Comparison of ENCODE assay signal across 25 mouse cellular contexts in genomic region chr19:3534945-3535344, GRCm38 (mm10). TPM values are rescaled to one million over a fixed set of nuclear protein-coding genes. Genes with fewer than 3 reads are reported as not detected.
DNase-seq lines count a peak whose midpoint lies in the region; ATAC-seq and TF ChIP-seq lines count a peak whose summit lies in the region.
"Had no signal": no experiment of that assay in that cellular context is flagged by ENCODE, and none has a peak within 500 bp of the region (broad histone marks: within the 10 kb centered on the region; RNA-seq: fewer than 3 reads in every experiment).

No protein-coding gene starts in this region.

- no peak for TF ChIP-seq POLR2A in thymus, adult 2 months (IDR thresholded peaks at IDR 0.05; ENCODE audit: control insufficient read depth, extremely low read depth, insufficient read depth, low read length, poor library complexity)

- peaks cover 42% of the 10 kb centered on the region for H3K4me1 ChIP-seq in heart, embryonic 13.5 days
- peaks cover 14% of the 10 kb centered on the region for H3K4me1 ChIP-seq in thymus, adult 2 months (replicated peaks; ENCODE audit: control insufficient read depth, insufficient read depth, low read length)
- H3K4me1 ChIP-seq in ES-E14 (ENCODE audit: control insufficient read depth in 2 of 2, insufficient read depth in 2 of 2, low read length in 2 of 2, poor library complexity in 1 of 2), result peaks cover 0 to 11% of the 10 kb centered on the region in 2 experiments; a peak in 2 of 4 replicates
- H3K4me1 ChIP-seq: embryonic facial prominence, embryonic 15.5 days; hindbrain, embryonic 10.5 days had no signal

- in situ Hi-C loops in ES-E14 (cut with MboI; ENCODE audit: low sequenced_read_pairs in 2 of 2, unreplicated experiment in 2 of 2), result no loop called here

- H3K4me3 ChIP-seq in heart, embryonic 13.5 days, result no peak overlapping the region
- no peak overlapping the region for H3K4me3 ChIP-seq in thymus, adult 2 months (ENCODE audit: control insufficient read depth, insufficient read depth, low read length)
- H3K4me3 ChIP-seq in ES-E14 (ENCODE audit: insufficient read depth in 1 of 2, low read depth in 1 of 2, low read length in 2 of 2, poor library complexity in 1 of 2, severe bottlenecking in 1 of 2), result no peak overlapping the region
- H3K4me3 ChIP-seq: embryonic facial prominence, embryonic 12.5 days; embryonic facial prominence, embryonic 15.5 days; gastrocnemius, adult 2 months; heart, embryonic 10.5 days; hindbrain, embryonic 10.5 days; hindbrain, embryonic 13.5 days; intestine, embryonic 15.5 days had no signal

- 0 out of 2 replicates have a peak overlapping the region, but pooled peaks have one; percentile 10 for H3K9ac ChIP-seq in heart, embryonic 13.5 days
- H3K9ac ChIP-seq in ES-E14 (ENCODE audit: insufficient read depth, low read depth, low read length, poor library complexity, severe bottlenecking), result no peak overlapping the region
- H3K9ac ChIP-seq: embryonic facial prominence, embryonic 12.5 days; embryonic facial prominence, embryonic 15.5 days; forebrain, postnatal 0 days; hindbrain, embryonic 13.5 days; intestine, embryonic 15.5 days had no signal

- no peaks in the 10 kb centered on the region for H3K27me3 ChIP-seq in heart, embryonic 13.5 days (replicated peaks)
- H3K27me3 ChIP-seq in thymus, adult 2 months (ENCODE audit: control insufficient read depth, insufficient read depth, low read length), result no peaks in the 10 kb centered on the region
- H3K27me3 ChIP-seq: embryonic facial prominence, embryonic 12.5 days; embryonic facial prominence, embryonic 15.5 days; hindbrain, embryonic 13.5 days; intestine, embryonic 15.5 days had no signal

- TF ChIP-seq CTCF in thymus, adult 2 months (IDR thresholded peaks at IDR 0.05; ENCODE audit: borderline replicate concordance, control insufficient read depth, extremely low read depth, insufficient read depth, low read length, poor library complexity), result no peak

- WGBS in heart, embryonic 13.5 days, result 59% methylated on average over 3 of the region's 3 CpGs
- WGBS in thymus, adult 2 months, result 70% methylated on average over 3 of the region's 3 CpGs

- H3K27ac ChIP-seq in heart, embryonic 13.5 days (replicated peaks), result no peak overlapping the region
- H3K27ac ChIP-seq in thymus, adult 2 months (ENCODE audit: control insufficient read depth, insufficient read depth, low read length), result no peak overlapping the region
- H3K27ac ChIP-seq in ES-E14 (ENCODE audit: insufficient read depth, low read depth, low read length, poor library complexity, severe bottlenecking), result peak overlapping the region; percentile 26; the same call in 1 of the 2 replicates
- H3K27ac ChIP-seq: embryonic facial prominence, embryonic 12.5 days; embryonic facial prominence, embryonic 15.5 days; gastrocnemius, adult 2 months; heart, embryonic 10.5 days; hindbrain, embryonic 10.5 days; hindbrain, embryonic 13.5 days; intestine, embryonic 15.5 days had no signal

- H3K9me3 ChIP-seq in heart, embryonic 13.5 days, result no peaks in the 10 kb centered on the region
- H3K9me3 ChIP-seq in ES-E14 (ENCODE audit: control insufficient read depth, insufficient read depth, low read depth, low read length), result no peaks in the 10 kb centered on the region
- H3K9me3 ChIP-seq: embryonic facial prominence, embryonic 12.5 days; embryonic facial prominence, embryonic 15.5 days; heart, embryonic 10.5 days; hindbrain, embryonic 10.5 days; hindbrain, embryonic 13.5 days; intestine, embryonic 15.5 days had no signal

- DNase-seq in heart, postnatal 36 days, result no peak
- peak; percentile 42 for DNase-seq in thymus, postnatal 4 days
- no peak for DNase-seq in thymus, adult 2 months
- no peak for DNase-seq in ES-E14 (ENCODE audit: low read depth, low spot score)
- DNase-seq: adrenal gland, adult 2 months; adrenal gland, postnatal 14 days; cerebellum, adult 11 months; cerebellum, adult 2 months; cerebellum, adult 9-11 months; cerebellum, postnatal 25 days; forebrain, postnatal 0 days; gastrocnemius, adult 2 months; gastrocnemius, postnatal 14 days; heart, adult 18-20 months had no signal

- intact Hi-C loops in heart, postnatal 36 days (cut with DNase I), result loop anchor here (5.0 kb wide), 1 partner anchor 37 kb away; no protein-coding TSS in a partner anchor

- no peak for ATAC-seq in heart, embryonic 13.5 days (ENCODE audit: extremely low read depth, insufficient number of reproducible peaks, low FRiP score, low TSS enrichment)
- ATAC-seq in monocyte, adult 5-6 weeks (replicated peaks; ENCODE audit: insufficient number of reproducible peaks, low FRiP score, low TSS enrichment, poor library complexity, severe bottlenecking), result no peak
- ATAC-seq: CD4-positive, CD25-positive, alpha-beta regulatory T cell, adult 4 months; forebrain, embryonic 14.5 days; forebrain, postnatal 0 days; hindbrain, embryonic 16.5 days; intestine, embryonic 15.5 days had no signal

- no peak overlapping the region for H3K4me2 ChIP-seq in heart, embryonic 13.5 days
- H3K4me2 ChIP-seq: embryonic facial prominence, embryonic 12.5 days; embryonic facial prominence, embryonic 15.5 days; hindbrain, embryonic 13.5 days; intestine, embryonic 15.5 days had no signal

- H3K36me3 ChIP-seq in heart, embryonic 13.5 days, result peaks cover 19% of the 10 kb centered on the region
- no peaks in the 10 kb centered on the region for H3K36me3 ChIP-seq in thymus, adult 2 months (ENCODE audit: control insufficient read depth, insufficient read depth, low read length)
- no peaks in the 10 kb centered on the region for H3K36me3 ChIP-seq in ES-E14 (ENCODE audit: control insufficient read depth, insufficient read depth, low read length, poor library complexity, severe bottlenecking)
- H3K36me3 ChIP-seq: hindbrain, embryonic 13.5 days; intestine, embryonic 15.5 days had no signal

TF ChIP-seq in ES-E14, 5 proteins besides CTCF, POLR2A, EP300 and RAD21:
- TF ChIP-seq MAFK (IDR thresholded peaks at IDR 0.05; ENCODE audit: insufficient read depth, low read depth, low read length) (no peak), ZC3H11A (IDR thresholded peaks at IDR 0.05; ENCODE audit: borderline replicate concordance, low read depth, low read length) (no peak), ZNF384 (IDR thresholded peaks at IDR 0.05; ENCODE audit: low read depth, low read length) (no peak), CHD2 (IDR thresholded peaks at IDR 0.05; ENCODE audit: low read depth, low read length) (no peak), HCFC1 (IDR thresholded peaks at IDR 0.05; ENCODE audit: borderline replicate concordance, insufficient read depth, low read length) (no peak)

RNA-seq across cellular contexts. Expression of gene Ppp6r3, which starts 40.6 kb away (rescaled TPM):
- polyA plus RNA-seq in heart, embryonic 13.5 days (2015; fragmentation: Nextera tagmentation; extraction: Ambion mirVana), result 42.0 and 46.1 TPM in 2 replicates
- total RNA-seq in heart, postnatal 36 days (2021), result 10 to 100 TPM; 71.5 to 77.8 TPM
- polyA plus RNA-seq in thymus, adult 2 months (2012; rRNA removed), result 97.4 and 109 TPM in 2 replicates
- 104 and 117 TPM in 2 replicates for total RNA-seq in ES-E14 (2012; rRNA removed)
- 90.3 to 128 TPM (median 101 TPM) in 3 replicates for total RNA-seq in monocyte, adult 5-6 weeks (2017)
